ENCODE assay signal across 24 mouse cellular contexts in genomic region chr3:77993700-77994099, GRCm38 (mm10).
DNase-seq lines count a peak whose midpoint lies in the region; ATAC-seq and TF ChIP-seq lines count a peak whose summit lies in the region.
"Had no signal": no experiment of that assay in that cellular context is flagged by ENCODE, and none has a peak within 500 bp of the region (broad histone marks: within the 10 kb centered on the region; RNA-seq: fewer than 3 reads in every experiment).

No protein-coding gene starts in this region.

- no peaks in the 10 kb centered on the region for H3K27me3 ChIP-seq in forebrain, embryonic 14.5 days (replicated peaks; ENCODE audit: control insufficient read depth, insufficient read depth, low read length)
- no peaks in the 10 kb centered on the region for H3K27me3 ChIP-seq in forebrain, embryonic 10.5 days (ENCODE audit: poor library complexity, severe bottlenecking)
- no peaks in the 10 kb centered on the region; the same call in 1 of the 2 replicates for H3K27me3 ChIP-seq in kidney, adult 2 months (replicated peaks; ENCODE audit: control insufficient read depth, insufficient read depth, low read length)
- H3K27me3 ChIP-seq in liver, embryonic 12.5 days (replicated peaks), result no peaks in the 10 kb centered on the region
- H3K27me3 ChIP-seq: limb, embryonic 13.5 days; liver, embryonic 13.5 days; megakaryocyte, embryonic 14.5 days; Patski had no signal

- intact Hi-C loops in left cerebral cortex, postnatal 4 days (cut with DNase I), result no loop called here

- no peak overlapping the region for H3K4me3 ChIP-seq in forebrain, embryonic 14.5 days (ENCODE audit: low read depth, low read length)
- no peak overlapping the region for H3K4me3 ChIP-seq in forebrain, embryonic 10.5 days
- no peak overlapping the region for H3K4me3 ChIP-seq in kidney, adult 2 months (ENCODE audit: insufficient read depth, low read depth, low read length)
- H3K4me3 ChIP-seq in liver, embryonic 12.5 days, result no peak overlapping the region
- H3K4me3 ChIP-seq: limb, embryonic 13.5 days; liver, embryonic 13.5 days; megakaryocyte, embryonic 14.5 days had no signal

- H3K9me3 ChIP-seq in forebrain, embryonic 14.5 days (replicated peaks; ENCODE audit: control insufficient read depth, low read length), result no peaks in the 10 kb centered on the region
- no peaks in the 10 kb centered on the region for H3K9me3 ChIP-seq in forebrain, embryonic 10.5 days
- H3K9me3 ChIP-seq in liver, embryonic 12.5 days (replicated peaks), result no peaks in the 10 kb centered on the region
- H3K9me3 ChIP-seq: limb, embryonic 13.5 days; liver, embryonic 13.5 days; megakaryocyte, embryonic 14.5 days had no signal

- no peaks in the 10 kb centered on the region for H3K4me1 ChIP-seq in forebrain, embryonic 14.5 days (ENCODE audit: control insufficient read depth, insufficient read depth, low read length)
- H3K4me1 ChIP-seq in forebrain, embryonic 10.5 days, result no peaks in the 10 kb centered on the region
- H3K4me1 ChIP-seq in kidney, adult 2 months (ENCODE audit: control insufficient read depth, insufficient read depth, low read length), result no peaks in the 10 kb centered on the region
- no peaks in the 10 kb centered on the region for H3K4me1 ChIP-seq in liver, embryonic 12.5 days
- H3K4me1 ChIP-seq: limb, embryonic 13.5 days; liver, embryonic 13.5 days; megakaryocyte, embryonic 14.5 days had no signal

- peak; percentile 95 for ATAC-seq in forebrain, embryonic 14.5 days
- no peak for ATAC-seq in liver, embryonic 12.5 days
- ATAC-seq: inflammation-experienced regulatory T-cells, adult 6 months; midbrain, embryonic 16.5 days; Patski had no signal

- no peak overlapping the region for H3K4me2 ChIP-seq in forebrain, embryonic 14.5 days (ENCODE audit: low read length)
- H3K4me2 ChIP-seq in liver, embryonic 12.5 days, result no peak overlapping the region
- H3K4me2 ChIP-seq: heart, embryonic 11.5 days; limb, embryonic 13.5 days; liver, embryonic 13.5 days had no signal

- H3K27ac ChIP-seq in forebrain, embryonic 14.5 days (ENCODE audit: low read depth, low read length), result no peak overlapping the region
- no peak overlapping the region for H3K27ac ChIP-seq in forebrain, embryonic 10.5 days
- no peak overlapping the region for H3K27ac ChIP-seq in kidney, adult 2 months (ENCODE audit: insufficient read depth, low read depth, low read length)
- H3K27ac ChIP-seq in liver, embryonic 12.5 days, result no peak overlapping the region
- H3K27ac ChIP-seq: kidney, postnatal 0 days; limb, embryonic 13.5 days; liver, embryonic 13.5 days had no signal

- no peaks in the 10 kb centered on the region for H3K36me3 ChIP-seq in forebrain, embryonic 14.5 days (ENCODE audit: control insufficient read depth, insufficient read depth, low read length)
- H3K36me3 ChIP-seq in forebrain, embryonic 10.5 days (replicated peaks), result no peaks in the 10 kb centered on the region
- H3K36me3 ChIP-seq in kidney, adult 2 months (ENCODE audit: control insufficient read depth, insufficient read depth, low read length), result no peaks in the 10 kb centered on the region
- no peaks in the 10 kb centered on the region for H3K36me3 ChIP-seq in liver, embryonic 12.5 days
- H3K36me3 ChIP-seq: limb, embryonic 13.5 days; liver, embryonic 13.5 days had no signal

- TF ChIP-seq CTCF in kidney, adult 2 months (conservative IDR thresholded peaks at IDR 0.05; ENCODE audit: insufficient read depth, insufficient read length, low read depth, low read length), result no peak

- H3K9ac ChIP-seq in forebrain, embryonic 14.5 days (ENCODE audit: low read length), result no peak overlapping the region
- H3K9ac ChIP-seq in liver, embryonic 12.5 days, result no peak overlapping the region
- H3K9ac ChIP-seq: limb, embryonic 13.5 days; liver, embryonic 13.5 days had no signal

- peak; percentile 84 for DNase-seq in forebrain, embryonic 14.5 days (ENCODE audit: low spot score)
- no peak for DNase-seq in forebrain, embryonic 10.5 days (ENCODE audit: extremely low spot score, low spot score)
- DNase-seq in left cerebral cortex, postnatal 4 days, result peak; percentile 49
- DNase-seq in left cerebral cortex, adult 9 months (ENCODE audit: low spot score in 2 of 2), result no peak
- peak; percentile 58 for DNase-seq in brain, embryonic 18.5 days (ENCODE audit: low read depth, low spot score)
- DNase-seq in retina, adult 2 months (ENCODE audit: low read depth, low spot score), result peak; percentile 2
- no peak for DNase-seq in kidney, adult 2 months
- DNase-seq: adrenal gland, postnatal 36 days; cerebellum, adult 18-20 months; gastrocnemius, postnatal 14 days; heart, adult 11 months; kidney, adult 18-20 months; liver, embryonic 13.5 days; lung, adult 2 months; lung, postnatal 36 days; right cerebral cortex, postnatal 14 days had no signal

- 47% methylated on average over 1 of the region's 1 CpGs for WGBS in forebrain, embryonic 14.5 days
- 83% methylated on average over 1 of the region's 1 CpGs for WGBS in forebrain, embryonic 10.5 days
- whole genome bisulfite sequencing in kidney, adult 2 months, result 59% methylated on average over 1 of the region's 1 CpGs
- WGBS in liver, embryonic 12.5 days (ENCODE audit: insufficient replicate concordance), result 56% methylated on average over 1 of the region's 1 CpGs

- TF ChIP-seq POLR2A in kidney, adult 2 months (IDR thresholded peaks at IDR 0.05; ENCODE audit: low read depth, low read length), result no peak

Comparison
In these comparisons a context has a peak if more than half of its experiments do, and no peak if none do; other contexts are left out.
1. DNase-seq: peak in forebrain, embryonic 14.5 days (single experiment), left cerebral cortex, postnatal 4 days (single experiment), brain, embryonic 18.5 days (single experiment) and retina, adult 2 months (single experiment); none in forebrain, embryonic 10.5 days (single experiment), left cerebral cortex, adult 9 months (0 of 2) and kidney, adult 2 months (single experiment).